Mouse (Mus musculus): ENCODE data around the gene AC124502.3. TPM values are rescaled to one million over a fixed set of nuclear protein-coding genes. Genes with fewer than 3 reads are reported as not detected.

Gene AC124502.3
- polyA plus RNA-seq, 1 experiment from 2014 or later: 2.9 TPM

GRCm38 (mm10) chr19:5072389-5073019 is 33.8 kb downstream of the AC124502.3 start:
- WGBS: 2% methylated on average over 20 of the region's 20 CpGs
- ATAC-seq: no peak
- peak overlapping the region; percentile 71 for H3K4me2 ChIP-seq (ENCODE audit: low read length)
- H3K4me3 ChIP-seq (replicated peaks; ENCODE audit: low read length): peak overlapping the region; percentile 45
- peaks cover 32% of the 10 kb centered on the region for H3K4me1 ChIP-seq (replicated peaks; ENCODE audit: control insufficient read depth, insufficient read depth, low read length)
- no peaks in the 10 kb centered on the region for H3K36me3 ChIP-seq (ENCODE audit: control insufficient read depth, insufficient read depth)
- peak overlapping the region; percentile 52; the same call in 1 of the 2 replicates for H3K9ac ChIP-seq (replicated peaks; ENCODE audit: low read depth, low read length)
- no peaks in the 10 kb centered on the region for H3K9me3 ChIP-seq (ENCODE audit: control insufficient read depth, low read length)
- peaks cover 6% of the 10 kb centered on the region; the same call in 1 of the 2 replicates for H3K27me3 ChIP-seq (replicated peaks; ENCODE audit: control insufficient read depth, insufficient read depth, low read length)
- no peak overlapping the region for H3K27ac ChIP-seq (ENCODE audit: low read length)

DNA sequence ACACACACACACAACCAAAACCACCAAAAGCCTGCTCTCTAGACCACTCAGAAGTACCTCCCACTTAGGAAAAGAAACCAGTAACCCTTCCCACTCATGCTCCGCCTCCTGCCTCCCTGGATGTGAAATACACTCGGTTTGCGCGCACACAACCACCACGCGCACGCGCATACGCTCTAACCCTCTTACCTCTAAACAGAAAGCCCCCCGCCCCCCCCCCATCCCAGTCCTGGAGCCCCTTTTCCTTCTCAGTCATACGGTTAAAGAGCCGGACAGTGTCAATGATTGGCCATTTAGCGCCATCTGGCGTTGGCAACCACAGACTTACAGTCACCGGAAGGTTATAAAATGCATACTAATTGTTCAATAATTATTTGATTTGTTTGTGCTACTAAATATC is 34.3 kb downstream of the AC124502.3 start:
- Histone ChIP-seq H3K27ac (ENCODE audit: low read length) (no peak overlapping the region), H3K4me2 (ENCODE audit: low read length) (peak overlapping the region; percentile 71), H3K4me1 (replicated peaks; ENCODE audit: control insufficient read depth, insufficient read depth, low read length) (peaks cover 27% of the 10 kb centered on the region), H3K36me3 (ENCODE audit: control insufficient read depth, insufficient read depth) (no peaks in the 10 kb centered on the region), H3K9ac (replicated peaks; ENCODE audit: low read depth, low read length) (no peak overlapping the region), H3K4me3 (replicated peaks; ENCODE audit: low read length) (peak overlapping the region; percentile 45; the same call in 1 of the 2 replicates), H3K9me3 (ENCODE audit: control insufficient read depth, low read length) (no peaks in the 10 kb centered on the region), H3K27me3 (replicated peaks; ENCODE audit: control insufficient read depth, insufficient read depth, low read length) (peaks cover 7% of the 10 kb centered on the region; the same call in 1 of the 2 replicates)
- no peak for ATAC-seq
- WGBS: 1% methylated on average over 15 of the region's 15 CpGs

DNA sequence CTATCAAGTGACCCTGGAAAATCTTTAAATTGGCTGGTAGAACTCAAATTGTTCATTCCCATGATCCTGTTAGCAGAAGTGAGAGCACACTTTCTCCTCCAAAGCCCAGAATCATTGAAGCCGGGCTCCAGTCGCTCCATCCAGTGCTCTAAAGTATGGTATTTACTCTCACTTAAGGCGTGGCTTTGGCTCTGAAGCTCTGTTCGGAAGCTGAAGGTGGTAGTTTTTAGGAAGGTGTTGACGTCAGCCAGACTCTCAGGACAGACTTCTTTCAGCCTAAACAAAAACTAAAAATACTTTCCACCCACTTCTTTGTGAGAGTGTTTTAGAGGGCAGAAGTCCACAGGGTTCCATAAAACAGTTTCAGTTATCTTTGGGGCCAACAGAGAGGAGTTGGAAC is 34.8 kb downstream of the AC124502.3 start:
- peaks cover 10% of the 10 kb centered on the region; the same call in 1 of the 2 replicates for H3K27me3 ChIP-seq (replicated peaks; ENCODE audit: control insufficient read depth, insufficient read depth, low read length)
- H3K4me2 ChIP-seq (ENCODE audit: low read length): no peak overlapping the region
- ATAC-seq: no peak
- H3K4me3 ChIP-seq (replicated peaks; ENCODE audit: low read length): no peak overlapping the region
- no peaks in the 10 kb centered on the region for H3K36me3 ChIP-seq (ENCODE audit: control insufficient read depth, insufficient read depth)
- H3K27ac ChIP-seq (ENCODE audit: low read length): no peak overlapping the region
- peaks cover 22% of the 10 kb centered on the region for H3K4me1 ChIP-seq (replicated peaks; ENCODE audit: control insufficient read depth, insufficient read depth, low read length)
- H3K9ac ChIP-seq (replicated peaks; ENCODE audit: low read depth, low read length): no peak overlapping the region
- 39% methylated on average over 5 of the region's 5 CpGs for WGBS
- H3K9me3 ChIP-seq (ENCODE audit: control insufficient read depth, low read length): no peaks in the 10 kb centered on the region

GRCm38 (mm10) chr19:5079279-5079678 is 40.6 kb downstream of the AC124502.3 start:
- WGBS: 88% methylated on average over 1 of the region's 1 CpGs
- no peak for ATAC-seq
- H3K27me3 ChIP-seq (replicated peaks; ENCODE audit: control insufficient read depth, insufficient read depth, low read length): peaks cover 40% of the 10 kb centered on the region

DNA sequence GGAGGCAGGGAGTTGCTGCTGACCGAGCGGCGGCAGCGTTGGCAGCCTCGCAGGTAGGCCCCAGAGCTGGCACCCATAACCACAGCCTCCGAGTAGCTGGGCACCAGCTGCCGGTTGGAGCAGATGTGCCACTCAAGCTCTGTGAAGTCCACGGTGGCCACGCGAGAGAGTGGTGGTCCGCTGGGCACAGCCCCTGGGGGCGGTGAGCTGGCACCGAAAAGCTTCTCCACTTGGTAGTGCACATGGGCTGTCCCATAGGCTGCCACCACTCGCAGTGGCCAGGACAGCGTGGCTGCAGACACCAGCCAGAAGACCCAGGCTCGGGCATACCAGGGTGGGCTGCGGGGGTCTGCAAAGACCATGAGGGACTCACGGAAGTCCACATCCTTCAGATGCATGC is 43.3 kb downstream of the AC124502.3 start:
- no peaks in the 10 kb centered on the region for H3K36me3 ChIP-seq (ENCODE audit: control insufficient read depth, insufficient read depth)
- no peak overlapping the region for H3K4me3 ChIP-seq (replicated peaks; ENCODE audit: low read length)
- WGBS: 71% methylated on average over 18 of the region's 18 CpGs
- H3K9me3 ChIP-seq (ENCODE audit: control insufficient read depth, low read length): no peaks in the 10 kb centered on the region
- no peak overlapping the region for H3K9ac ChIP-seq (replicated peaks; ENCODE audit: low read depth, low read length)
- H3K27ac ChIP-seq (ENCODE audit: low read length): no peak overlapping the region
- H3K4me2 ChIP-seq (ENCODE audit: low read length): no peak overlapping the region
- ATAC-seq: no peak
- H3K27me3 ChIP-seq (replicated peaks; ENCODE audit: control insufficient read depth, insufficient read depth, low read length): peaks cover 61% of the 10 kb centered on the region
- peaks cover 10% of the 10 kb centered on the region for H3K4me1 ChIP-seq (replicated peaks; ENCODE audit: control insufficient read depth, insufficient read depth, low read length)

More at GRCm38 (mm10) chr19:5079279-5079678, 40.6 kb downstream of the AC124502.3 start:
- Histone ChIP-seq H3K4me3 (replicated peaks; ENCODE audit: low read length) (no peak overlapping the region), H3K4me2 (ENCODE audit: low read length) (no peak overlapping the region), H3K27ac (ENCODE audit: low read length) (no peak overlapping the region), H3K9me3 (ENCODE audit: control insufficient read depth, low read length) (no peaks in the 10 kb centered on the region), H3K4me1 (replicated peaks; ENCODE audit: control insufficient read depth, insufficient read depth, low read length) (no peaks in the 10 kb centered on the region), H3K9ac (replicated peaks; ENCODE audit: low read depth, low read length) (no peak overlapping the region), H3K36me3 (ENCODE audit: control insufficient read depth, insufficient read depth) (no peaks in the 10 kb centered on the region)

DNA sequence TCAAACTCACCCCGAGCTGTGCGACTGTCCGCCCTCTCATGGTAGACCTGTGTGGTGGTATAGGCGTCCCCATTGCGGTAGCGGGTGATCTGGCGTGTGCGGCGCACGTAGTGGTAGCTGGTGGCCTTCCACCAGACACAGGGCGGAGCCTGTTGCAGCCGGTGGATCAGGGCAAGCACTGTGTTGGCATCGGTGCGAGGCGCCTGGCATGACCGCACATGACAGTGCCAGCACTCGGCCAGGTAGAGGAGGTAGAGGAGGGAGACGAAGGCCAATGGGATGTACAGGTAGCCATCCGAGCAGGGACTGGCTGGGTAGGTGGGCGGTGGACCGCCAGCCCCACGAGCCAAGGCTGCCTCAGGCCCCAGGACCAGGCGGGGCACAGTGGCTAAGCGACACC is 43.9 kb downstream of the AC124502.3 start:
- no peak overlapping the region for H3K4me2 ChIP-seq (ENCODE audit: low read length)
- no peaks in the 10 kb centered on the region for H3K9me3 ChIP-seq (ENCODE audit: control insufficient read depth, low read length)
- H3K27me3 ChIP-seq (replicated peaks; ENCODE audit: control insufficient read depth, insufficient read depth, low read length): peaks cover 61% of the 10 kb centered on the region
- no peak overlapping the region for H3K4me3 ChIP-seq (replicated peaks; ENCODE audit: low read length)
- WGBS: 72% methylated on average over 24 of the region's 24 CpGs
- H3K36me3 ChIP-seq (ENCODE audit: control insufficient read depth, insufficient read depth): no peaks in the 10 kb centered on the region
- no peak for ATAC-seq
- no peak overlapping the region for H3K9ac ChIP-seq (replicated peaks; ENCODE audit: low read depth, low read length)
- no peak overlapping the region for H3K27ac ChIP-seq (ENCODE audit: low read length)
- H3K4me1 ChIP-seq (replicated peaks; ENCODE audit: control insufficient read depth, insufficient read depth, low read length): peaks cover 13% of the 10 kb centered on the region

- no peak for ATAC-seq
- WGBS: 59% methylated on average over 3 of the region's 3 CpGs
- Histone ChIP-seq H3K9me3 (ENCODE audit: control insufficient read depth, low read length) (no peaks in the 10 kb centered on the region), H3K36me3 (ENCODE audit: control insufficient read depth, insufficient read depth) (no peaks in the 10 kb centered on the region), H3K4me2 (ENCODE audit: low read length) (peak overlapping the region; percentile 85), H3K4me1 (replicated peaks; ENCODE audit: control insufficient read depth, insufficient read depth, low read length) (peaks cover 20% of the 10 kb centered on the region), H3K27me3 (replicated peaks; ENCODE audit: control insufficient read depth, insufficient read depth, low read length) (peaks cover 58% of the 10 kb centered on the region), H3K27ac (ENCODE audit: low read length) (no peak overlapping the region; the same call in 1 of the 2 replicates), H3K4me3 (replicated peaks; ENCODE audit: low read length) (peak overlapping the region; percentile 64), H3K9ac (replicated peaks; ENCODE audit: low read depth, low read length) (peak overlapping the region; percentile 71)
Observed at GRCm38 (mm10) chr19:5083961-5084833, 45.5 kb downstream of the AC124502.3 start.

GRCm38 (mm10) chr19:5084834-5085144 is 46.1 kb downstream of the AC124502.3 start:
- Histone ChIP-seq H3K4me1 (replicated peaks; ENCODE audit: control insufficient read depth, insufficient read depth, low read length) (peaks cover 24% of the 10 kb centered on the region), H3K27ac (ENCODE audit: low read length) (no peak overlapping the region), H3K9me3 (ENCODE audit: control insufficient read depth, low read length) (no peaks in the 10 kb centered on the region), H3K4me2 (ENCODE audit: low read length) (peak overlapping the region; percentile 85), H3K36me3 (ENCODE audit: control insufficient read depth, insufficient read depth) (no peaks in the 10 kb centered on the region), H3K9ac (replicated peaks; ENCODE audit: low read depth, low read length) (peak overlapping the region; percentile 71), H3K4me3 (replicated peaks; ENCODE audit: low read length) (peak overlapping the region; percentile 64), H3K27me3 (replicated peaks; ENCODE audit: control insufficient read depth, insufficient read depth, low read length) (peaks cover 58% of the 10 kb centered on the region)
- ATAC-seq: no peak
- 4% methylated on average over 15 of the region's 15 CpGs for WGBS

DNA sequence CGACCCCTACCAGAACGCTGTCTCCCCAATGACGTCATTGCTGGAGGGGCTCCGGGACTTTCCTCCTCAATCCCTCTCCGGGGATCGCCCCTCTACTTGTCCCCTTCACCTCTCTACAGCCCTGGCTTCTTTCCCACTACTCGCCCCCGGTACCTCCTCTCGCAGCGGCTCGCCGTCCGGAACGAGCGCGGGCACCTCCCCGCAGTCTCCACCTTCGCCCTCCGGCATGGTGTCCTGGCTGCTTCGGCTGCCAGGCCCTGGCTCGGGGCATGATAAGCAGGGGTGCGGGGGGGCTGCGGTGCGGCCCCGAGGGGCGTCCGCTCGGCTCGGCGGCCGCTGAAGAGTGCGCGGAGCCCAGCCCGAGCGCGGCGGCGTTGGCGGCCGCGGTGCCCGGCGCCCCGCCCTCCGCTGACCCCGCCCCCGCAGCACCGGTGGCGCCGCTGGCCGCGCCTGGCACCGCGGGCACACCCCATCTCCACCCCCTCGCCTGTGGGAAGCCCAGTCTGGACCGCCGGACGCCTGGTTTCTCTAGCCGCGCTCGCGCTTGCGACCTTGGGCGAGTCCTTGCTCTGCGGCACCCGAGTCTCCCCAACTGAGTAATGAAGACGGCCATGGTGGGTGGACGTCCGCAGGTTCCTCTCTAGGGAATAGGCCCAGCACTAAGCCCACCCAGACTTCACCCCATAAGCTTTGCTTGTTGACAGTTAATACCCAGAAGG is 46.6 kb downstream of the AC124502.3 start, which contains the start of gene Tmem151a:
TSS of gene Tmem151a (minus strand) at position 387 of the 719 bp plus-strand sequence.
- WGBS: under 1% methylated on average over 69 of the region's 69 CpGs
- peak within 1 kb of the TSS; percentile 64 for H3K4me3 ChIP-seq (replicated peaks; ENCODE audit: low read length)
- ATAC-seq: no peak
- H3K36me3 ChIP-seq (ENCODE audit: control insufficient read depth, insufficient read depth): no peaks in the 10 kb centered on the region
- peak within 1 kb of the TSS; percentile 85 for H3K4me2 ChIP-seq (ENCODE audit: low read length)
- peaks cover 24% of the 10 kb centered on the region for H3K4me1 ChIP-seq (replicated peaks; ENCODE audit: control insufficient read depth, insufficient read depth, low read length)
- H3K27ac ChIP-seq (ENCODE audit: low read length): no peak within 1 kb of the TSS
- peaks cover 55% of the 10 kb centered on the region for H3K27me3 ChIP-seq (replicated peaks; ENCODE audit: control insufficient read depth, insufficient read depth, low read length)
- H3K9ac ChIP-seq (replicated peaks; ENCODE audit: low read depth, low read length): peak within 1 kb of the TSS; percentile 71
- H3K9me3 ChIP-seq (ENCODE audit: control insufficient read depth, low read length): no peaks in the 10 kb centered on the region
